Mouse (Mus musculus) fibroblast of lung, adult 2 months (primary cell): ENCODE measurements around the gene Grid1.

Experiments used
- DNase-seq: peaks from one replicate; pipeline ENCODE4 v3.0.0-alpha.2; 2011; ENCODE audit warnings: low read depth

Gene Grid1

GRCm38 (mm10) chr14:35113276-35113645 lies 293.4 kb downstream of the Grid1 start:
- no peak for DNase-seq

GRCm38 (mm10) chr14:35115913-35116312 lies 296.0 kb downstream of the Grid1 start:
- no peak for DNase-seq

- no peak for DNase-seq
Measured at GRCm38 (mm10) chr14:35120089-35120488, 300.2 kb downstream of the Grid1 start.

GRCm38 (mm10) chr14:35120905-35121304 lies 301.0 kb downstream of the Grid1 start:
- DNase-seq = no peak

DNA sequence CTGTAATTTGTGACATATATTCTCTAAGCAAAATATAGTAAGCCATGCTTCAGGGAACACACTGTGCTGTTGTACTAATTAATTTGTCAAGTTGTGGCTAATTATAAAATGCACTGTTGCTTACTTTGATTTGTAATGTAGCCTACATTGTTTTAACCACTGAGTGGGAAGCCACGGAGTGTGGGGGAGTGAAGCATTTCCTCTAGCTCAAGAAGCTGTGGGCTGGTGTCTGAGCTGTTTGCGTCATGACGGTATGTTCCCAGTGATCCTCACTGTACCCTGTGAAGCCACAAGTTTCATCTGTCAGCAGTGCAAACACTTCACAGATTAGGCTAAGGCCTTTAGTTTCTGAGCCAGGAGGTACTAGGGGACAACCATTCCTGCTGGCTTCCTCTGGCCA lies 302.2 kb downstream of the Grid1 start:
- DNase-seq = no peak

DNA sequence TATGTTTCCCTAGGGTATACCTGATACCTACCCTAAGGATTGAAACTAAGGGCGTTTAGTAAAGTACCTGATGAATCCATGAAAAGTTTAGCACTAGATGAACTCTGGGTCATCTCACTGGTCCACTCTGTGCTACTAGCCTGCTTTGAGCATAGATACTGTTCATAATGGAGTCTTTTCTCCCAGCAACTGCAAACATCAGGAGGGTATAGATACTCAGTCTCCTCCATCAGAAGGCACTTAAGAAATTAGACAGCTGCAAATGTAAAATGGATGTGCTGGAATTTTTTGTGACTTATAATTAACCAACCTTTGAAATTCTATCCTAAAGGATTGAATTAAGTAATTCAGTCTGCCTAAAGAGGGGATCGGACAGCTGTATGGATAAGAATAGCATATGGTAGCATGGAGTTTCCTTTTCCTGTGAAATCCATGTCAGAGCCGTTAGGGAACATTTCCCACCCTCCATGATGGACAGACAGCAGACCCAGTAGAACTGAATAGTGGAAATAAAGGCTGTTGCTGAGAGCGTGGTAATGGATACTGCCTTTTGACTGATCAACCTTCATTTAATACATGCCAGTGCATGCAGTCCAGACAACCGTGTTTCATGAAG lies 303.5 kb downstream of the Grid1 start:
- no peak for DNase-seq

DNA sequence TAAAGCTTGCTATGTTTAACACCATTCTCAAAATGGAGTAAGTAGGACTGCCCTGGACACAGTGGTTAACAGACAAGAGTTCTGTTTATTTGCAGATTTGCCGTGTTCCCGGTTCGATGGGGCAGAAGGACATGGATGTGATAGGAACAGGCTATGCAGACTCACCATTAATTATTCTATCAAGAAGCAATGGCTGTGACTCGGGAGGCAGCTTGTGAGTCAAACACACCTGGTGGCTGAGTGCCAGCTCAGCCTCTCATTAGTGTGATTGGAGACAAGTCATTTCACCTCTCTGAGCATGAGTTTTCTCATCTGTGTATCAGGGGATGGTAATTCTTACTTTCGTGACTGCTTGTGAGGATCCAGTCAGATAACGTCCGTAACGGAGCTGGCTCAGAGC lies 307.7 kb downstream of the Grid1 start:
- DNase-seq = no peak

DNA sequence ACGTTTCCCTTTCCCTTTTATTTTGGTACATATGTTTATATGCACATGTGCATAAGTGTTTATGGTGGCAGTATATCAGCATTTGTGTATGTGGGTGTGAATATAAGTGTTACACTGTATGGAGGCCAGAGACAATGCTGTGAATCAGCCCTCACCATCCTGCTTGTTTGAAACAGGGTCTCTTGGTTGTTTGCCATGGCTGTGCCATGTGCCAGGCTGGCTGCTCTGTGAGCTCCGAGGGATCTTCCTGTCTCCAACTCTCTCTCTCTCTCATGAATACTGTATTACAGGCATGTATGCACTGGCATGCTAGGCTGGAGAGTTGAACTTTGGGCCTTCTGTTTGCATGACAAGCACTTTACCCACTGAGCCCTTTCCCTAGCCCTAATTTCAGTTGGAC lies 315.1 kb downstream of the Grid1 start:
- no peak for DNase-seq

DNA sequence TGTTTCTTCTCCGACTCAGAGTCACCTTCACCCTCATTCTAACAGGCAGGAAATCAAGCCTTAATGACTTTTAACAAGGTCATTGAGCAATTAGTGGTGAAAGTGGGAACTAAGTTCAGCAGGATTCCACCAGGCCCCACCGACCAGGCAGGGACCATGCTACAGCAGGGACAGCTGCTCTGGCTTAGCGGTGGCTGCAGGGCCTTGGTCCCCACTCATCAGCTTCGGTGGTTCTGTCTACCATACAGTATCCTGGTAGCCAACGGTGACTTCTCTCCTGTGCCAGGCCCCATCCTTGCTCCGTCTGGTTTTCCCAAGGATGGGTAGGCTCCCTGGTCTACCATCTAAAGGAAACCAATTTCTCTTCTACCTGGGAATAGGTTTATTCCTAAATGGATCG lies 318.2 kb downstream of the Grid1 start:
- DNase-seq = no peak

DNA sequence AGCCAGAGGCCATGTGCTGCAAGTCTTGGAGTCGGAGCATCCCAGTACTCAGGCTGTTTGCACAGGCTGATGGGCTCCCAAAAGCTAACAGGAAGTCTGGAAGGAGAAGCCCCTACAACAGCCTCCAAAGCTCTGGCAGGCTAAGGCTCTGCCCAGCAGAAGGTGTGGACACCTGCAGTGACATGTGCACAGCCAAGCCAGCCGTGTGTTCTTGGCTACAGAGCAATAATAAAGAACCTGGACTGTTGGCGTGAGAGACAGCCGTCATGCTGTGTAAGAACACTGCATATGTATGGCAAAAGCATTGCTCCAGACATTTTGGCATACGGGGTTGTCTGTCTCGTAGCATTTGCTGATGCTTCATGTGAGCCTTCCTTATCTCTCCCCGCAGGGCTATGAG lies 319.9 kb downstream of the Grid1 start:
- DNase-seq = no peak

DNA sequence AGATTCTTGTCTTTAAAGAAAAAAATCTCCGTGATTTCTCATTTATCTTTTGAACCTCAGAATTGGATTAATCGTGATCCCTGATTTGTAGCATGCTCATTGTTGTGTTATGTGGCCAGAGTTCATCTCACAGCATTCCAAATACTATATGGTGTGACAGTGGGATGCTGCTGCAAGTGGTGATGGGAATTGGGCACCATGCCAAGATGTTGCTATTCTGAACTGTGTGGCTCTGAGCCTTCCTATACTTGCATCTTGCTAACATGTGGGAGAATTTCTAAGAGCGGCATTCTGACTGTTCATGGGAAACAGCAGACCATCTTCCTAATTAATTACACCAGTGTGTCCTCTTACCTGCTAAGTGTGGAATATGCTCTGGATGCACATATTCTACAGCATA lies 332.5 kb downstream of the Grid1 start:
- no peak for DNase-seq

DNA sequence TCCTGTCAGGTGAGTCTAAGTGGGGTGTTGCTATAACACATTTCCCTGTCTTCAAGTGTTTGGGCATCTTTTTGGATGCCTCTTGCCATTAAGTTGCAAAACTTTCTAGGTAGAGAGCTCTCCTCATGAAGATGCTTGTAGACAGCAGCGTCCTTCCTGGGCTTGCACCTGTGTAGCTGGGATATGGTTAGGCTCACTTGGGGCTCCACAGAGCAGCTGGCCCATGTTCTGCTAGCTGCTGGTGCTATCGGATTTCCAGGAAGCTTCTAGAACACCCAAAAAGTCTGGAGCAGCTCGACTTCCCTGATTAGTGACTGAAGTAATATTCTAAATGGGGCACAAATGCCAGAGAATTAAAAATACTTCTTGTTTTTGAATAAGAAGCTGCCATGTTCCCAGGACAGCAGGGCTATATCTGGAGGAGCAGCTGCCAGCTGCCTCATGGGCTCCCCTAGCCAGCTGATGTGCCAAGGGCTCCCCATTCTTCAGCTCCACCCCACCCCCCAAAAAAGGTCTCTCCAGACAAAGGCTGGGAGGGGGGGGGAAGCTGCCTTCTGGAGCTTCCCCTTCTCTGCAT lies 333.9 kb downstream of the Grid1 start:
- no peak for DNase-seq

- DNase-seq = no peak
Measured at GRCm38 (mm10) chr14:35154364-35154763, 334.5 kb downstream of the Grid1 start.

DNA sequence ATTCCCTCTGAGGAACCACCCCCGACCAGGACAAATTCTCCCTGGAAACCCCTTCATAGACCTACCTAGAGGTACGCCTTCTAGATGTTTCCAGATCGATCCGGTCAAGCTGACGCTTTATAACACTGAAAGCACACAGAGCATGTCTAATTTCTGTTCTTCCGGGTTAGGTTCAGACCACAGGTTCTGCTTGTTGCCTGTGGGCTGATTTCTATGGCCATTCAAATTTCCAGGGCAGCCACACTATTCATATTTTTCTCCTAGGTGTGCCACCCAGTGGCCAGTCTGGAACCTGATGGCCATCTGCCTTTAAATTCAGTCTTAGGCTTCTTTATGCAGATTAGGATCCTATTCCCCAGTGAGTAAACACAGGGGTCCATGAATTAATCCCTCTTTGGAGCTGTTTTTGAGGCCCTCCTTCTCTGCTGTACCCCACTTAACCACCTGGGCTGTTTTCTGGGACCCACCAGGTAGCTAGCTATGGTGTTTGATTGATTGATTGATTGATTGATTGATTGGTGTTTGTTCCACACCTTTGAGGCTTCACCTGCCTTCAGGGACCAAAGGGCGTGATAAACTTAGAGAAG lies 337.3 kb downstream of the Grid1 start:
- no peak for DNase-seq

GRCm38 (mm10) chr14:35159296-35159695 lies 339.4 kb downstream of the Grid1 start:
- DNase-seq = no peak

DNA sequence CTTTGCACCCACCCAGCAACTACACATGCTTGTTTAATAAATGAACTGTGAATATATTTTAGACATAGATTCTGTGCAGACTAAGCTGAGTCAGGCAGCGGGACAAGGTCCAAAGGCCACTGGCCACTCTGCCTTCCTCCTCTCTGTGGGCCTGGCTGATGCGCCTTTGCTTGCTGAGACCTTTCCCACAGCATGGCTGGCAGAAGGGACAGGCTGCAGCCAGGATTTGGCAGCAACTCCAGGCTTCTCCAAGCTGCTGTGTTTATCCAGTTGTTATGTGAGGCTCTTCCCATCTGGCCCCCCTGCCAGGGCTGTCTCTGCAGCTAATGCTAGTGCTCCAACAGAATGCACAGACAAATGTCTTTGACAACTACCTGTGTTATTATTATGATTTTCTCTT lies 347.5 kb downstream of the Grid1 start:
- no peak for DNase-seq

GRCm38 (mm10) chr14:35173861-35174260 lies 354.0 kb downstream of the Grid1 start:
- no peak for DNase-seq

DNA sequence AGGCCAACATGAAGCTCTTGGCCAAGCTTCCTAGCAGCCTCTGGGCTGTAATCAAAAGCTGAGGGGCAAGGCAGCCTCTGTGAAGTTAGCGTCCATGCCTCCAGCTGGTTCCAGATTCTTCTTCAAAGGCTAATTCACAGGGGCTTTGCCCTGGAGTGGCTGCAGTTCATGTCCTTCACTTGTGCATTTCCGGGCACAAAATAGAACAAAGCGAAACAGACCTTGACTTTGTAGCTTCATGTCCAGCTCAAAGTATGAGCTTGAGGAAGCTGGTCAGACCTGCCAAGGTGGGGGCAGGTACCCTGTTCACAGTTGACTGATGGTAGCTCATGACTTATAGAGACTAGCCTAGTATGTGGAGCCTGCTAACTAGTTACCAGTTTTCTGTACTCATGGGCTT lies 356.1 kb downstream of the Grid1 start:
- DNase-seq = no peak

GRCm38 (mm10) chr14:35179076-35179475 lies 359.2 kb downstream of the Grid1 start:
- no peak for DNase-seq

DNA sequence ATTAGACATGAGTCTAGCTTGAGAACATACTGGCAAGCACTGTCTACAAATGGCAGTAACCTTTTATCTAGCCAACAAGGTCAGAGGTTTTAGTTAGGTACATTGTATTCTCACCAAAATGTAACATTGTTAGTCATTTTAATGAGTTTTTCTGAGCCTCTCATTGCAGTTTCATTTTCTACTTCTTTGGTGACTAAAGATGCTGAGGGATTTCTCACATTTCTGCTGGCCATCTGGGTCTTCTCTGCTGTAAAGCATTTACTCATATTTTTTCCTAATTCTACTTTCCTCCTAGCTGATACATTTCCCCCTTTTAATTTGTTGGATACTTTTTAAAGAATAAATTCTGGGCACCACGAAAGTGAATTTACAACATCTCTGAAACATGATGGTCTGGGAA lies 365.5 kb downstream of the Grid1 start:
- DNase-seq = no peak

DNA sequence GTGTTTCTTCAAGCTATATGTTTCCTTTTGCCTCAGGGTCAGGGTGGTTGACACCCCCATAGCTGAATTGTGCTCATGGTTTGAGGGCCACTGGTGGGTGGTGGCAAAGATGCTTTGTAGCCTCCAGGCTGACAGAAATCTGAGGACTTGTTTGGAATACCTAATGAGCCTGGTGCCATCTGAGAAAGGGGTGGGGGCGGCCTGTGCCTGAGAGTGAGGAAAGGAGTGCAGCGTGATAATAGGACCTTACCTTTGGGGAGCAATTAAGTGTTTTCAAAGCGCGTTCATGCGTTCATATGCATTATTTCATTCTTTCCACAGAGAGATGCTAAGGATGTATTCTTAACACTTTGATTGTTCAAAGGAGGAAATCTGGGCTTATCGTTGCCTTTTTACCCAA lies 372.3 kb downstream of the Grid1 start:
- no peak for DNase-seq

DNA sequence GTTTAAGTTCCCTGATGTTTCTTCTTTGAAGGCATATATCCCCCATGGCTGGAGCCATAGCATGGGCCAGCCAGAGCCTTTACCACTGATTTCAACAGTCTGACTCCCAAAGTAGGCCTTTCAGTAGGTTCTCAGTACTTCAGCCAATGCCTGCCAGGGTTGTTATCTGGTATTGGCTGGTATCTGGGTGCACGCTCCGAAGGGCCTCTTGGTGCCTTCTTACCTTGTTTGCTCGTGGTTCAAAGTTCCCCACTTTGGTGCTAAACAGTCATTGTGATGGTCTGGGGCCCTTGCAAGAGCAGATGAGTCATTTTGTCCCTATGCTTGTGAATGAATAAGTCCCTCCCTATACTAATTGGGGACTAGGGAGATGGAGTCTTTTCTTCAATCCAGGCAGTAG lies 377.5 kb downstream of the Grid1 start:
- no peak for DNase-seq

- DNase-seq = no peak
Measured at GRCm38 (mm10) chr14:35198447-35198846, 378.5 kb downstream of the Grid1 start.

DNA sequence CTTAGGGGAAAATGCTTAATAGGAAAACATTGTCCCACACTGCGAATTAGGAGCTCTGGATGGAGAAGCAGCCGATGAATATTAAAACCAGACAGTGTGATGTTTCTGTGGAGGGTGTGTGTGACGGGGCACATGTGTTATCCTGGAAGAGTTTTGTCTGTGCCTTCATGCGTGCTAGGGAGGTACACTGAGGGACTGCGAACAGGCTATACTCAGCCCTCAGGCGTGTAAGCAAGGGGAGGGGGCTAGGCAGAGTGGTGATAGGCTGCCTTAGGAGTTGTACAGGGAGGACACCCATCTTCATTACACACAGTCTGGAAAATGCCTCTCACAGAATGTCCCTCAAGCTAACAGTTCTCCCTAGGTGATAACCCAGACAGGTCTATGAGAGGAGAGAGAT lies 379.0 kb downstream of the Grid1 start:
- DNase-seq = no peak
